Mouse (Mus musculus): ENCODE data around the gene Slc35f4.

Slc35f4 gene

GRCm38 (mm10) chr14:49277642-49278041, 248.2 kb downstream of the Slc35f4 start:
- DNase-seq: no peak

DNA sequence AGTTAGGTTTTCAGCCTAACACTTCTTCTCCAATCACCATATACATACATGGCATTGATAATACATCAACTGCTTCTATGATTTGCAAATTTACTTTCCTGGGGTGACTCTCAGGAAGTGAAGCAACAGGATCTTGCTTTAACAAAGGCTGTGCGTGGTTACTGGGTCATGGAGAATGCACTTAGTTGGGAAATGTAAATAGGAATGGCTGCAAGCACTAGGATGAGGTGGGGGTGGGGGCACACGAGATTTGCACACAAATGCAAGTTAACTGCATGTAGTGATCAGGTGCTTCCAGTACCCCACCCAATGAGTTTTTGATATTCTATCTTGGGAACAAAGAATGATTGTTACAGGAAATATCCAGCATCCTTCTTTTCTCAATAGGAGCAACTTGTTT, 250.5 kb downstream of the Slc35f4 start:
- no peak for DNase-seq

- no peak for DNase-seq
These were observed 260.4 kb downstream of the Slc35f4 start for GRCm38 (mm10) chr14:49265286-49266002.
